Mouse (Mus musculus): Measurements from ENCODE around the gene Ninj2. TPM values are rescaled to one million over a fixed set of nuclear protein-coding genes. Genes with fewer than 3 reads are reported as not detected.

The Ninj2 gene
- total and polyA plus RNA-seq, 3 experiments = 1.1 to 6.5 TPM; not detected in 1

GRCm38 (mm10) chr6:120186594-120186993 lies 93.4 kb downstream of the Ninj2 start:
- no peaks in the 10 kb centered on the region for H3K79me2 ChIP-seq (replicated peaks; ENCODE audit: control insufficient read depth, extremely low read depth, insufficient read depth, poor library complexity, severe bottlenecking)
- H3K4me3 ChIP-seq (replicated peaks in 1 of 3; ENCODE audit: low read depth in 2 of 3, low read length in 2 of 3, poor library complexity in 1 of 3) = no peak overlapping the region
- in situ Hi-C loops (cut with MboI; ENCODE audit: low pct_ligation_motif_present, low pct_unique_long_range_greater_than_20kb, low sequenced_read_pairs) (loop anchor here (5.0 kb wide), 3 partner anchors 34 to 149 kb away; partner anchors contain the start of gene Wnk1), dilution Hi-C loops (cut with MboI; ENCODE audit: extremely low pct_ligation_motif_present, extremely low pct_unique_long_range_greater_than_20kb, low sequenced_read_pairs) (no loop called here)
- H3K27me3 ChIP-seq (replicated peaks) = no peaks in the 10 kb centered on the region
- no peak for DNase-seq (ENCODE audit: extremely low read depth)
- TF ChIP-seq HCFC1 (IDR thresholded peaks at IDR 0.05; ENCODE audit: low read depth, low read length) (no peak), MXI1 (IDR thresholded peaks at IDR 0.05; ENCODE audit: low read depth, low read length) (no peak), RCOR1 (conservative IDR thresholded peaks at IDR 0.05; ENCODE audit: low read depth, low read length) (no peak), JUND (conservative IDR thresholded peaks at IDR 0.05; ENCODE audit: low read depth, low read length) (no peak), USF2 (conservative IDR thresholded peaks at IDR 0.05; ENCODE audit: low read depth, low read length) (no peak), RAD21 (IDR thresholded peaks at IDR 0.05; ENCODE audit: low read depth, low read length) (no peak), MAX (IDR thresholded peaks at IDR 0.05; ENCODE audit: low read length) (no peak), PAX5 (IDR thresholded peaks at IDR 0.05; ENCODE audit: low read length) (no peak), ELF1 (IDR thresholded peaks at IDR 0.05; ENCODE audit: low read depth, low read length) (no peak), UBTF (IDR thresholded peaks at IDR 0.05; ENCODE audit: low read depth, low read length) (no peak), ZMIZ1 (IDR thresholded peaks at IDR 0.05; ENCODE audit: low read depth, low read length) (no peak), JUN (IDR thresholded peaks at IDR 0.05; ENCODE audit: insufficient read depth, low read depth, low read length) (no peak), MAFK (IDR thresholded peaks at IDR 0.05; ENCODE audit: insufficient replicate concordance, low read length) (no peak), BHLHE40 (IDR thresholded peaks at IDR 0.05; ENCODE audit: low read depth, low read length) (no peak), NELFE (IDR thresholded peaks at IDR 0.05; ENCODE audit: low read depth, low read length) (no peak), SIN3A (IDR thresholded peaks at IDR 0.05; ENCODE audit: low read length) (no peak), IRF4 (IDR thresholded peaks at IDR 0.05; ENCODE audit: low read depth, low read length) (no peak), POLR2A (IDR thresholded peaks at IDR 0.05; ENCODE audit: low read depth, low read length) (no peak), MYC (IDR thresholded peaks at IDR 0.05; ENCODE audit: low read depth, low read length) (no peak)
- H3K27ac ChIP-seq (ENCODE audit: insufficient read depth, low read depth) = no peak overlapping the region
- H3K9ac ChIP-seq (ENCODE audit: insufficient read depth, low read depth) = no peak overlapping the region
- no peaks in the 10 kb centered on the region for H3K9me3 ChIP-seq (replicated peaks; ENCODE audit: low read length)
- no peak overlapping the region for H3K4me2 ChIP-seq (ENCODE audit: insufficient read depth, low read depth, poor library complexity, severe bottlenecking)
- peaks cover 34 to 78% of the 10 kb centered on the region in 2 experiments for H3K4me1 ChIP-seq (ENCODE audit: control insufficient read depth in 1 of 2, insufficient read depth in 2 of 2)
- no peaks in the 10 kb centered on the region for H3K36me3 ChIP-seq (replicated peaks in 1 of 2; ENCODE audit: control insufficient read depth in 1 of 2, insufficient read depth in 1 of 2, low read length in 1 of 2)

GRCm38 (mm10) chr6:120187587-120188176 lies 94.5 kb downstream of the Ninj2 start:
- H3K4me1 ChIP-seq (ENCODE audit: control insufficient read depth in 1 of 2, insufficient read depth in 2 of 2) = peaks cover 31 to 80% of the 10 kb centered on the region in 2 experiments
- TF ChIP-seq RCOR1 (conservative IDR thresholded peaks at IDR 0.05; ENCODE audit: low read depth, low read length) = no peak
- no peak for TF ChIP-seq ZC3H11A (IDR thresholded peaks at IDR 0.05; ENCODE audit: low read depth, low read length)
- peak; percentile 78 for TF ChIP-seq MAX (IDR thresholded peaks at IDR 0.05; ENCODE audit: low read length)
- TF ChIP-seq HCFC1 (IDR thresholded peaks at IDR 0.05; ENCODE audit: low read depth, low read length) = peak; percentile 46
- TF ChIP-seq ZKSCAN1 (IDR thresholded peaks at IDR 0.05; ENCODE audit: borderline replicate concordance, low read depth, low read length) = no peak
- TF ChIP-seq KAT2A (IDR thresholded peaks at IDR 0.05; ENCODE audit: insufficient replicate concordance, low read length) = 0 out of 2 replicates have a peak, but pooled peaks have one; percentile 14
- TF ChIP-seq UBTF (IDR thresholded peaks at IDR 0.05; ENCODE audit: low read depth, low read length) = 0 out of 2 replicates have a peak, but pooled peaks have one; percentile 57
- peak; percentile 77; the same call in 1 of the 2 replicates for TF ChIP-seq MXI1 (IDR thresholded peaks at IDR 0.05; ENCODE audit: low read depth, low read length)
- 0 out of 2 replicates have a peak, but pooled peaks have one; percentile 34 for TF ChIP-seq POLR2AphosphoS2 (IDR thresholded peaks at IDR 0.05; ENCODE audit: low read depth, low read length)
- TF ChIP-seq TBP (conservative IDR thresholded peaks at IDR 0.05; ENCODE audit: low read depth, low read length) = peak; percentile 88
- no peak; the same call in 1 of the 2 replicates for TF ChIP-seq SMC3 (IDR thresholded peaks at IDR 0.05; ENCODE audit: low read depth, low read length)
- TF ChIP-seq NRF1 (IDR thresholded peaks at IDR 0.05; ENCODE audit: low read depth, low read length) = no peak
- TF ChIP-seq MYC (IDR thresholded peaks at IDR 0.05; ENCODE audit: low read depth, low read length) = peak; percentile 87
- TF ChIP-seq JUN (IDR thresholded peaks at IDR 0.05; ENCODE audit: insufficient read depth, low read depth, low read length) = no peak
- TF ChIP-seq RAD21 (IDR thresholded peaks at IDR 0.05; ENCODE audit: low read depth, low read length) = no peak; the same call in 1 of the 2 replicates
- TF ChIP-seq POLR2A (IDR thresholded peaks at IDR 0.05; ENCODE audit: low read depth, low read length) = peak; percentile 67
- peak; percentile 35; the same call in 1 of the 2 replicates for TF ChIP-seq EP300 (IDR thresholded peaks at IDR 0.05; ENCODE audit: low read length)
- TF ChIP-seq NELFE (IDR thresholded peaks at IDR 0.05; ENCODE audit: low read depth, low read length) = peak; percentile 71
- peak; percentile 75; the same call in 1 of the 2 replicates for TF ChIP-seq CHD1 (IDR thresholded peaks at IDR 0.05; ENCODE audit: low read depth, low read length)
- TF ChIP-seq USF2 (conservative IDR thresholded peaks at IDR 0.05; ENCODE audit: low read depth, low read length) = no peak
- TF ChIP-seq ELF1 (IDR thresholded peaks at IDR 0.05; ENCODE audit: low read depth, low read length) = peak; percentile 74
- peak; percentile 63 for TF ChIP-seq BHLHE40 (IDR thresholded peaks at IDR 0.05; ENCODE audit: low read depth, low read length)
- TF ChIP-seq ZMIZ1 (IDR thresholded peaks at IDR 0.05; ENCODE audit: low read depth, low read length) = peak; percentile 84

More at GRCm38 (mm10) chr6:120187587-120188176, 94.5 kb downstream of the Ninj2 start:
- dilution Hi-C loops (cut with MboI; ENCODE audit: extremely low pct_ligation_motif_present, extremely low pct_unique_long_range_greater_than_20kb, low sequenced_read_pairs) = no loop called here
- in situ Hi-C loops (cut with MboI; ENCODE audit: low pct_ligation_motif_present, low pct_unique_long_range_greater_than_20kb, low sequenced_read_pairs) = loop anchor here (5.0 kb wide), 3 partner anchors 35 to 150 kb away; partner anchors contain the start of gene Wnk1
- no peaks in the 10 kb centered on the region for H3K27me3 ChIP-seq (replicated peaks)
- H3K36me3 ChIP-seq (replicated peaks in 1 of 2; ENCODE audit: control insufficient read depth in 1 of 2, insufficient read depth in 1 of 2, low read length in 1 of 2) = no peaks in the 10 kb centered on the region
- no peaks in the 10 kb centered on the region for H3K79me2 ChIP-seq (replicated peaks; ENCODE audit: control insufficient read depth, extremely low read depth, insufficient read depth, poor library complexity, severe bottlenecking)
- peak overlapping the region; percentile 28 to 50 (median 50) for H3K4me3 ChIP-seq (replicated peaks in 1 of 3; ENCODE audit: low read depth in 2 of 3, low read length in 2 of 3, poor library complexity in 1 of 3)
- H3K4me2 ChIP-seq (ENCODE audit: insufficient read depth, low read depth, poor library complexity, severe bottlenecking) = peak overlapping the region; percentile 14
- peak overlapping the region; percentile 75 for H3K27ac ChIP-seq (ENCODE audit: insufficient read depth, low read depth)
- H3K9me3 ChIP-seq (replicated peaks; ENCODE audit: low read length) = no peaks in the 10 kb centered on the region
- peak; percentile 95 for DNase-seq (ENCODE audit: extremely low read depth)
- peak overlapping the region; percentile 94 for H3K9ac ChIP-seq (ENCODE audit: insufficient read depth, low read depth)
